Mouse (Mus musculus): Measurements from ENCODE around the gene 1700007K13Rik. TPM values are rescaled to one million over a fixed set of nuclear protein-coding genes. Genes with fewer than 3 reads are reported as not detected.

The 1700007K13Rik gene
- polyA plus RNA-seq, 1 experiment from 2014 or later = 0.80 TPM

- Histone ChIP-seq H3K27me3 (ENCODE audit: control insufficient read depth, insufficient read depth, low read length) (0 out of 2 replicates have a peak, but pooled peaks cover 3% of the 10 kb centered on the region), H3K4me3 (replicated peaks; ENCODE audit: low read length) (no peak overlapping the region), H3K9ac (ENCODE audit: low read length) (no peak overlapping the region), H3K4me2 (ENCODE audit: low read depth, low read length) (no peak overlapping the region), H3K9me3 (replicated peaks; ENCODE audit: control insufficient read depth, low read length) (no peaks in the 10 kb centered on the region), H3K4me1 (ENCODE audit: control insufficient read depth, insufficient read depth, low read length) (peaks cover 3% of the 10 kb centered on the region; the same call in 1 of the 2 replicates), H3K36me3 (ENCODE audit: control insufficient read depth, insufficient read depth, low read length) (no peaks in the 10 kb centered on the region; the same call in 1 of the 2 replicates), H3K27ac (ENCODE audit: low read length) (no peak overlapping the region)
- WGBS = 47% methylated on average over 3 of the region's 3 CpGs
- no peak for ATAC-seq (ENCODE audit: insufficient read depth, low FRiP score)
Measured at GRCm38 (mm10) chr2:28463919-28464318, 2.2 kb downstream of the 1700007K13Rik start.

DNA sequence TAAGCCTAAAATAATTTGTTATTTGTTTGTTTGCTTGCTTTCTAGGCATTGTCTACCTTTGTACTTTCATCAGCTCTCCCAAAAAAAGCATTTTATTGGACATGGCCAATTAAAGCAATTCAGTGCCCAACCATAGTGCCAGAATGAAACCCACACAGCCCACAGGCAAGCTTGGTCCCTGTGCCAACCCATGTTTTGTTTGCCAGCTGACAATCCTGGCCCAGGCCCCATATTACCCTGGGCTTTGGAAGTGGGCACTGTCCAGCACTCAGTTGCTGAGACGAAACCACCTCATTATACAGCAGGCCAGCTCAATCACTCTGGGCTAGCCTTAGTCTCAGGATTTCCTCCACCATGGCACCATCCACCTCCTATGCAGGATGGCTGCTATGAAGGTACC is 9.5 kb downstream of the 1700007K13Rik start:
- ATAC-seq (ENCODE audit: insufficient read depth, low FRiP score) = no peak
- Histone ChIP-seq H3K9ac (ENCODE audit: low read length) (no peak overlapping the region), H3K27ac (ENCODE audit: low read length) (no peak overlapping the region), H3K4me2 (ENCODE audit: low read depth, low read length) (no peak overlapping the region), H3K9me3 (replicated peaks; ENCODE audit: control insufficient read depth, low read length) (no peaks in the 10 kb centered on the region), H3K4me1 (ENCODE audit: control insufficient read depth, insufficient read depth, low read length) (no peaks in the 10 kb centered on the region), H3K36me3 (ENCODE audit: control insufficient read depth, insufficient read depth, low read length) (no peaks in the 10 kb centered on the region), H3K27me3 (ENCODE audit: control insufficient read depth, insufficient read depth, low read length) (no peaks in the 10 kb centered on the region), H3K4me3 (replicated peaks; ENCODE audit: low read length) (no peak overlapping the region)
- WGBS = 68% methylated on average over 1 of the region's 1 CpGs

GRCm38 (mm10) chr2:28453539-28453938 is 12.6 kb downstream of the 1700007K13Rik start:
- Histone ChIP-seq H3K9me3 (replicated peaks; ENCODE audit: control insufficient read depth, low read length) (no peaks in the 10 kb centered on the region), H3K9ac (ENCODE audit: low read length) (no peak overlapping the region), H3K4me2 (ENCODE audit: low read depth, low read length) (no peak overlapping the region), H3K4me3 (replicated peaks; ENCODE audit: low read length) (no peak overlapping the region), H3K27ac (ENCODE audit: low read length) (no peak overlapping the region), H3K27me3 (ENCODE audit: control insufficient read depth, insufficient read depth, low read length) (no peaks in the 10 kb centered on the region), H3K36me3 (ENCODE audit: control insufficient read depth, insufficient read depth, low read length) (no peaks in the 10 kb centered on the region), H3K4me1 (ENCODE audit: control insufficient read depth, insufficient read depth, low read length) (no peaks in the 10 kb centered on the region)
- ATAC-seq (ENCODE audit: insufficient read depth, low FRiP score) = no peak
- WGBS = 82% methylated on average over 6 of the region's 6 CpGs

- Histone ChIP-seq H3K36me3 (ENCODE audit: control insufficient read depth, insufficient read depth, low read length) (no peaks in the 10 kb centered on the region), H3K27me3 (ENCODE audit: control insufficient read depth, insufficient read depth, low read length) (no peaks in the 10 kb centered on the region), H3K4me2 (ENCODE audit: low read depth, low read length) (no peak overlapping the region), H3K4me3 (replicated peaks; ENCODE audit: low read length) (no peak overlapping the region), H3K9ac (ENCODE audit: low read length) (no peak overlapping the region), H3K4me1 (ENCODE audit: control insufficient read depth, insufficient read depth, low read length) (peaks cover 3% of the 10 kb centered on the region), H3K9me3 (replicated peaks; ENCODE audit: control insufficient read depth, low read length) (no peaks in the 10 kb centered on the region), H3K27ac (ENCODE audit: low read length) (no peak overlapping the region)
- WGBS = 87% methylated on average over 11 of the region's 11 CpGs
- no peak for ATAC-seq (ENCODE audit: insufficient read depth, low FRiP score)
Measured at GRCm38 (mm10) chr2:28451663-28452062, 14.5 kb downstream of the 1700007K13Rik start.

GRCm38 (mm10) chr2:28447315-28447670 is 18.8 kb downstream of the 1700007K13Rik start:
- Histone ChIP-seq H3K9ac (ENCODE audit: low read length) (peak overlapping the region; percentile 87), H3K27me3 (ENCODE audit: control insufficient read depth, insufficient read depth, low read length) (no peaks in the 10 kb centered on the region), H3K9me3 (replicated peaks; ENCODE audit: control insufficient read depth, low read length) (no peaks in the 10 kb centered on the region), H3K4me3 (replicated peaks; ENCODE audit: low read length) (peak overlapping the region; percentile 70), H3K36me3 (ENCODE audit: control insufficient read depth, insufficient read depth, low read length) (no peaks in the 10 kb centered on the region), H3K4me1 (ENCODE audit: control insufficient read depth, insufficient read depth, low read length) (peaks cover 3% of the 10 kb centered on the region), H3K27ac (ENCODE audit: low read length) (peak overlapping the region; percentile 44), H3K4me2 (ENCODE audit: low read depth, low read length) (peak overlapping the region; percentile 95)
- 7% methylated on average over 11 of the region's 11 CpGs for WGBS
- peak; percentile 18; the same call in 1 of the 2 replicates for ATAC-seq (ENCODE audit: insufficient read depth, low FRiP score)

GRCm38 (mm10) chr2:28446515-28447314 is 19.4 kb downstream of the 1700007K13Rik start, which contains the start of gene Ppp1r26:
Gene Ppp1r26, plus strand, starts transcription at chr2:28446800.
- under 1% methylated on average over 101 of the region's 118 CpGs for WGBS
- ATAC-seq (ENCODE audit: insufficient read depth, low FRiP score) = peak; percentile 74; the same call in 1 of the 2 replicates

DNA sequence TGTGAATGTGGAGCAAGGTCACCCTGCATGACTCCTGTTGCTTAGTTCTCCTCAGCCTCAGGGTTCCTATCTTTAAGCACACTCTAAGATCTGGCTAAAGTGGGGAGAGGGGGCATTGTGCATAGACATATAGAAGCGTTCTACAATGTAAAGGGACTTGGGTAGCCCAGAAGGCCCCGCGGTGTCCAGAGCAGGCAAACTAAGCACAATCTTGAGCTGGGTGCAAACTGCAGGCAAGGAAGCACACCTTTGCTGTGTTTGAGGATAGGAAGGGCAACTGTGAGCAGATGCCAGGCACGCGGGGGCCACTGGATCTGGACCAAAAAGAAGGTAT is 20.0 kb downstream of the 1700007K13Rik start:
- Histone ChIP-seq H3K27me3 (ENCODE audit: control insufficient read depth, insufficient read depth, low read length) (no peaks in the 10 kb centered on the region), H3K9ac (ENCODE audit: low read length) (peak overlapping the region; percentile 87), H3K4me3 (replicated peaks; ENCODE audit: low read length) (peak overlapping the region; percentile 70), H3K36me3 (ENCODE audit: control insufficient read depth, insufficient read depth, low read length) (no peaks in the 10 kb centered on the region), H3K4me1 (ENCODE audit: control insufficient read depth, insufficient read depth, low read length) (peaks cover 3% of the 10 kb centered on the region), H3K4me2 (ENCODE audit: low read depth, low read length) (peak overlapping the region; percentile 95), H3K27ac (ENCODE audit: low read length) (peak overlapping the region; percentile 44; the same call in 1 of the 2 replicates), H3K9me3 (replicated peaks; ENCODE audit: control insufficient read depth, low read length) (no peaks in the 10 kb centered on the region)
- no peak; the same call in 1 of the 2 replicates for ATAC-seq (ENCODE audit: insufficient read depth, low FRiP score)
- WGBS = 11% methylated on average over 5 of the region's 5 CpGs

More at GRCm38 (mm10) chr2:28446515-28447314, 19.4 kb downstream of the 1700007K13Rik start, which contains the start of gene Ppp1r26:
- Histone ChIP-seq H3K36me3 (ENCODE audit: control insufficient read depth, insufficient read depth, low read length) (no peaks in the 10 kb centered on the region), H3K9ac (ENCODE audit: low read length) (peak within 1 kb of the TSS; percentile 87), H3K27me3 (ENCODE audit: control insufficient read depth, insufficient read depth, low read length) (no peaks in the 10 kb centered on the region), H3K4me3 (replicated peaks; ENCODE audit: low read length) (peak within 1 kb of the TSS; percentile 70), H3K9me3 (replicated peaks; ENCODE audit: control insufficient read depth, low read length) (no peaks in the 10 kb centered on the region), H3K4me2 (ENCODE audit: low read depth, low read length) (peak within 1 kb of the TSS; percentile 95), H3K4me1 (ENCODE audit: control insufficient read depth, insufficient read depth, low read length) (peaks cover 3% of the 10 kb centered on the region), H3K27ac (ENCODE audit: low read length) (peak within 1 kb of the TSS; percentile 44)

GRCm38 (mm10) chr2:28445082-28445481 is 21.1 kb downstream of the 1700007K13Rik start:
- Histone ChIP-seq H3K9ac (ENCODE audit: low read length) (no peak overlapping the region), H3K4me2 (ENCODE audit: low read depth, low read length) (no peak overlapping the region), H3K4me1 (ENCODE audit: control insufficient read depth, insufficient read depth, low read length) (peaks cover 3% of the 10 kb centered on the region), H3K27me3 (ENCODE audit: control insufficient read depth, insufficient read depth, low read length) (no peaks in the 10 kb centered on the region), H3K36me3 (ENCODE audit: control insufficient read depth, insufficient read depth, low read length) (no peaks in the 10 kb centered on the region), H3K9me3 (replicated peaks; ENCODE audit: control insufficient read depth, low read length) (no peaks in the 10 kb centered on the region), H3K4me3 (replicated peaks; ENCODE audit: low read length) (no peak overlapping the region), H3K27ac (ENCODE audit: low read length) (no peak overlapping the region)
- WGBS = 82% methylated on average over 4 of the region's 4 CpGs
- ATAC-seq (ENCODE audit: insufficient read depth, low FRiP score) = no peak

- no peak overlapping the region for H3K4me2 ChIP-seq (ENCODE audit: low read depth, low read length)
- H3K27me3 ChIP-seq (ENCODE audit: control insufficient read depth, insufficient read depth, low read length) = no peaks in the 10 kb centered on the region
- no peak overlapping the region for H3K27ac ChIP-seq (ENCODE audit: low read length)
- no peak overlapping the region for H3K4me3 ChIP-seq (replicated peaks; ENCODE audit: low read length)
- ATAC-seq (ENCODE audit: insufficient read depth, low FRiP score) = no peak
- no peaks in the 10 kb centered on the region for H3K4me1 ChIP-seq (ENCODE audit: control insufficient read depth, insufficient read depth, low read length)
- H3K36me3 ChIP-seq (ENCODE audit: control insufficient read depth, insufficient read depth, low read length) = no peaks in the 10 kb centered on the region
- 0 out of 2 replicates have a peak, but pooled peaks cover 6% of the 10 kb centered on the region for H3K9me3 ChIP-seq (replicated peaks; ENCODE audit: control insufficient read depth, low read length)
- 64% methylated on average over 6 of the region's 6 CpGs for WGBS
- no peak overlapping the region for H3K9ac ChIP-seq (ENCODE audit: low read length)
Measured at GRCm38 (mm10) chr2:28440842-28441241, 25.3 kb downstream of the 1700007K13Rik start.

Measured in stomach, embryonic 16.5 days (tissue).